Mouse (Mus musculus): ENCODE results near the gene Tspan4. TPM values are rescaled to one million over a fixed set of nuclear protein-coding genes. Genes with fewer than 3 reads are reported as not detected.

Gene Tspan4
- total RNA-seq, 2 experiments from 2014 or later, result 13.6 to 13.7 TPM

GRCm38 (mm10) chr7:141458661-141459060, 16.4 kb upstream of the Tspan4 start:
- no peak for DNase-seq (ENCODE audit: low spot score in 2 of 2)
- Histone ChIP-seq H3K4me3 (no peak overlapping the region), H3K27ac (no peak overlapping the region)
- TF ChIP-seq CTCF (conservative IDR thresholded peaks at IDR 0.05), result peak; percentile 39

- Histone ChIP-seq H3K27ac (no peak overlapping the region), H3K4me3 (no peak overlapping the region)
- no peak for DNase-seq (ENCODE audit: low spot score in 2 of 2)
- TF ChIP-seq CTCF (conservative IDR thresholded peaks at IDR 0.05), result no peak
These were observed 15.7 kb upstream of the Tspan4 start for GRCm38 (mm10) chr7:141459301-141459711.

- DNase-seq (ENCODE audit: low spot score in 2 of 2), result no peak
- Histone ChIP-seq H3K27ac (peak overlapping the region; percentile 53), H3K4me3 (no peak overlapping the region)
- TF ChIP-seq CTCF (conservative IDR thresholded peaks at IDR 0.05), result no peak
These were observed 15.0 kb upstream of the Tspan4 start for GRCm38 (mm10) chr7:141460001-141460390.

- H3K27ac ChIP-seq, result peak within 1 kb of the TSS; percentile 78
- no peak for TF ChIP-seq CTCF (conservative IDR thresholded peaks at IDR 0.05)
- H3K4me3 ChIP-seq, result peak within 1 kb of the TSS; percentile 48
- DNase-seq (ENCODE audit: low spot score in 2 of 2), result no peak
These were observed 14.5 kb upstream of the Tspan4 start, which contains the start of gene Cracr2b for GRCm38 (mm10) chr7:141460391-141461113. Cracr2b (plus strand) TSS chr7:141461094.

GRCm38 (mm10) chr7:141461521-141462332, 13.3 kb upstream of the Tspan4 start:
- Histone ChIP-seq H3K4me3 (peak overlapping the region; percentile 48), H3K27ac (peak overlapping the region; percentile 78)
- peak; percentile 44 for TF ChIP-seq CTCF (conservative IDR thresholded peaks at IDR 0.05)
- no peak for DNase-seq (ENCODE audit: low spot score in 2 of 2)

GRCm38 (mm10) chr7:141462333-141462821, 12.7 kb upstream of the Tspan4 start:
- H3K4me3 ChIP-seq, result peak overlapping the region; percentile 48; the same call in 1 of the 2 replicates
- no peak for DNase-seq (ENCODE audit: low spot score in 2 of 2)
- TF ChIP-seq CTCF (conservative IDR thresholded peaks at IDR 0.05), result no peak
- H3K27ac ChIP-seq, result peak overlapping the region; percentile 78; the same call in 1 of the 2 replicates

- no peak for TF ChIP-seq CTCF (conservative IDR thresholded peaks at IDR 0.05)
- Histone ChIP-seq H3K27ac (peak overlapping the region; percentile 46), H3K4me3 (no peak overlapping the region; the same call in 1 of the 2 replicates)
- DNase-seq (ENCODE audit: low spot score in 2 of 2), result no peak
These were observed 11.0 kb upstream of the Tspan4 start for GRCm38 (mm10) chr7:141463824-141464602.

- TF ChIP-seq CTCF (conservative IDR thresholded peaks at IDR 0.05), result no peak
These were observed 10.3 kb upstream of the Tspan4 start for GRCm38 (mm10) chr7:141464603-141465201.

DNA sequence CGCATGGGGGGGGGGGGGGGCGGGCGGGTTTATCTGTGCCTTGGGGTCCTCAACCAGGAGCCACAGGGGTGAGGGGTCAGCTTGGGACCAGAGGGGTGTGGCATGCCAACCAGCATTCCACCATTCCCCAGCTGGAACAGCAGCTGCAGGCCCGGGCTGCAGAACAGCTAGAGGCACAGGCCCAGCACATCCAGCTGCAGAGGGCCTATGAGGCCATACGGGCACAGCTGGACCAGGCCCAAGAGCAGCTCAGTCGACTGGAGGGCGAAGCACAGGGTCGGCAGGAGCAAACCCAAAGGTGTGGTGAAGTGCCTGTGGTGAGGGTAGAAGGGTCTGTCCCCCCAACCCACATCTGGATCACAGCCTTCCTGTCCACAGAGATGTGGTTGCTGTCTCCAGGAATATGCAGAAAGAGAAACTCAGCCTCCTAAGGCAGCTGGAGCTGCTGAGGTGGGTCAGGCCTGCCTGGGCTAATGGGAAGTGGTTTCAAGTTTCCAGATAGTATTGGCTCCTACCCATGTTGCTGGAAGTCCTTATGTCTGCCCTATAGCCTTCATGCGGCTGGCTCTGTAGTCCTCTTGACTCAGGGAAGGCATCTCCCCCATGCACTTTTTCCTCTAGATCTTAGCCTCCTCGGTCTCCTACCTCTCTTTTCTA, 9.5 kb upstream of the Tspan4 start:
- no peak overlapping the region for H3K27ac ChIP-seq
- no peak overlapping the region for H3K4me3 ChIP-seq
- TF ChIP-seq CTCF (conservative IDR thresholded peaks at IDR 0.05), result no peak
- no peak for DNase-seq (ENCODE audit: low spot score in 2 of 2)

More at GRCm38 (mm10) chr7:141464603-141465201, 10.3 kb upstream of the Tspan4 start:
- Histone ChIP-seq H3K27ac (peak overlapping the region; percentile 46), H3K4me3 (peak overlapping the region; percentile 10; the same call in 1 of the 2 replicates)
- DNase-seq (ENCODE audit: low spot score in 2 of 2), result no peak

GRCm38 (mm10) chr7:141466045-141466394, 9.0 kb upstream of the Tspan4 start:
- Histone ChIP-seq H3K27ac (no peak overlapping the region), H3K4me3 (no peak overlapping the region)
- no peak for DNase-seq (ENCODE audit: low spot score in 2 of 2)
- no peak for TF ChIP-seq CTCF (conservative IDR thresholded peaks at IDR 0.05)

- peak overlapping the region; percentile 74; the same call in 1 of the 2 replicates for H3K27ac ChIP-seq
- TF ChIP-seq CTCF (conservative IDR thresholded peaks at IDR 0.05), result no peak
- peak overlapping the region; percentile 59 for H3K4me3 ChIP-seq
- no peak for DNase-seq (ENCODE audit: low spot score in 2 of 2)
These were observed 8.4 kb upstream of the Tspan4 start for GRCm38 (mm10) chr7:141466607-141467148.

All from layer of hippocampus, adult 2 months (tissue).